Comparison of ENCODE assay signal across 25 mouse cellular contexts in the genomic region with DNA sequence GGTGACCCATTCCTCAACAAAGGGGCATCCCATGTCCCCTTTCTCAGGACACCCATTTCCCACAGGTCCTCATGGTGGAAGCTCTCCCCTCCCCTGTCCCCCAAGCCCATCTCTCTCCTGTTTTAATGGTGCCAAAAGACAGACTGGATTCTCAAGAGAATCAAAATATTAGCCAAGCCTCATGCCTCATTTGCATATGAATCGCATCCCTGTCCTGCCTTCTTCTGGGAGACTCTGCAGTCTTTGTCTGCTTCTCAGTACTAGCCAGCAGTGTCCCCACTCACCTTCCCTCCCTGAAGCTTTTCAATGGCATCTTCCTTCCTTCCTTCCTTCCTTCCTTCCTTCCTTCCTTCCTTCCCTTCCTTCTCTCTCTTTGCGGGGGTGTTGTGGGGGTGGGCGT. TPM values are rescaled to one million over a fixed set of nuclear protein-coding genes. Genes with fewer than 3 reads are reported as not detected.
DNase-seq lines count a peak whose midpoint lies in the region; ATAC-seq and TF ChIP-seq lines count a peak whose summit lies in the region.
"Had no signal": no experiment of that assay in that cellular context is flagged by ENCODE, and none has a peak within 500 bp of the region (broad histone marks: within the 10 kb centered on the region; RNA-seq: fewer than 3 reads in every experiment).

No protein-coding gene starts in this region.

- peaks cover 37% of the 10 kb centered on the region for H3K4me1 ChIP-seq in forebrain, embryonic 12.5 days
- H3K4me1 ChIP-seq in forebrain, embryonic 14.5 days (ENCODE audit: control insufficient read depth, insufficient read depth, low read length) = peaks cover 5% of the 10 kb centered on the region
- peaks cover 41% of the 10 kb centered on the region for H3K4me1 ChIP-seq in midbrain, embryonic 10.5 days
- H3K4me1 ChIP-seq in midbrain, embryonic 15.5 days = peaks cover 21% of the 10 kb centered on the region

- peaks cover 34% of the 10 kb centered on the region for H3K27me3 ChIP-seq in forebrain, embryonic 12.5 days
- H3K27me3 ChIP-seq in forebrain, embryonic 14.5 days (replicated peaks; ENCODE audit: control insufficient read depth, insufficient read depth, low read length) = peaks cover 16% of the 10 kb centered on the region
- peaks cover 41% of the 10 kb centered on the region for H3K27me3 ChIP-seq in midbrain, embryonic 10.5 days (ENCODE audit: low read depth, poor library complexity, severe bottlenecking)
- H3K27me3 ChIP-seq in midbrain, embryonic 15.5 days (replicated peaks) = no peaks in the 10 kb centered on the region; the same call in 1 of the 2 replicates

- no peak overlapping the region for H3K9ac ChIP-seq in forebrain, embryonic 12.5 days
- H3K9ac ChIP-seq in forebrain, embryonic 14.5 days (ENCODE audit: low read length) = no peak overlapping the region
- H3K9ac ChIP-seq in midbrain, embryonic 15.5 days = no peak overlapping the region
- H3K9ac ChIP-seq: embryonic facial prominence, embryonic 12.5 days; heart, embryonic 13.5 days; kidney, embryonic 15.5 days; limb, embryonic 12.5 days; liver, embryonic 15.5 days; lung, embryonic 14.5 days had no signal

- no peak for DNase-seq in forebrain, embryonic 14.5 days (ENCODE audit: low spot score)
- no peak for DNase-seq in midbrain, embryonic 10.5 days (ENCODE audit: low spot score)
- DNase-seq in brain, embryonic 14.5 days (ENCODE audit: low read depth) = peak; percentile 62
- no peak for DNase-seq in gastrocnemius, postnatal 36 days
- DNase-seq in layer of hippocampus, postnatal 25 days (ENCODE audit: extremely low spot score in 1 of 2, low spot score in 1 of 2) = no peak
- DNase-seq: adrenal gland, adult 2 months; adrenal gland, postnatal 36 days; cerebellum, adult 8-10 months; cerebellum, postnatal 25 days; heart, postnatal 10 days; kidney, adult 18-20 months; kidney, postnatal 25 days; lung, embryonic 14.5 days; thymus, adult 2 months; thymus, postnatal 36 days had no signal

- peak overlapping the region; percentile 59; the same call in 1 of the 2 replicates for H3K27ac ChIP-seq in forebrain, embryonic 12.5 days
- no peak overlapping the region for H3K27ac ChIP-seq in forebrain, embryonic 14.5 days (ENCODE audit: low read depth, low read length)
- peak overlapping the region; percentile 85 for H3K27ac ChIP-seq in midbrain, embryonic 10.5 days (replicated peaks)
- no peak overlapping the region for H3K27ac ChIP-seq in midbrain, embryonic 15.5 days
- H3K27ac ChIP-seq: embryonic facial prominence, embryonic 12.5 days; heart, embryonic 13.5 days; kidney, embryonic 15.5 days; left cerebral cortex, adult 2 months; limb, embryonic 12.5 days; liver, embryonic 15.5 days had no signal

- no peaks in the 10 kb centered on the region for H3K9me3 ChIP-seq in forebrain, embryonic 12.5 days
- H3K9me3 ChIP-seq in forebrain, embryonic 14.5 days (replicated peaks; ENCODE audit: control insufficient read depth, low read length) = no peaks in the 10 kb centered on the region
- no peaks in the 10 kb centered on the region for H3K9me3 ChIP-seq in midbrain, embryonic 10.5 days (replicated peaks)
- H3K9me3 ChIP-seq in midbrain, embryonic 15.5 days = no peaks in the 10 kb centered on the region
- H3K9me3 ChIP-seq: embryonic facial prominence, embryonic 12.5 days; heart, embryonic 13.5 days; kidney, embryonic 15.5 days; limb, embryonic 12.5 days; liver, embryonic 15.5 days had no signal

- no peak for TF ChIP-seq POLR2A in brain, embryonic 14.5 days (IDR thresholded peaks at IDR 0.05; ENCODE audit: borderline replicate concordance, extremely low read depth, insufficient read depth, insufficient read length, poor library complexity, severe bottlenecking)

- ATAC-seq in forebrain, embryonic 12.5 days (ENCODE audit: low FRiP score) = no peak
- no peak for ATAC-seq in forebrain, embryonic 14.5 days
- ATAC-seq in midbrain, embryonic 15.5 days (replicated peaks) = no peak
- ATAC-seq: activated CD4-positive, CD25-positive, alpha-beta regulatory T cell, adult 4 months had no signal

- no peak for TF ChIP-seq CTCF in brain, embryonic 14.5 days (IDR thresholded peaks at IDR 0.05; ENCODE audit: borderline replicate concordance, extremely low read depth, insufficient read depth, insufficient read length)

- no peaks in the 10 kb centered on the region for H3K36me3 ChIP-seq in forebrain, embryonic 12.5 days (replicated peaks)
- H3K36me3 ChIP-seq in forebrain, embryonic 14.5 days (ENCODE audit: control insufficient read depth, insufficient read depth, low read length) = no peaks in the 10 kb centered on the region
- H3K36me3 ChIP-seq in midbrain, embryonic 10.5 days = no peaks in the 10 kb centered on the region
- H3K36me3 ChIP-seq in midbrain, embryonic 15.5 days (replicated peaks) = no peaks in the 10 kb centered on the region
- H3K36me3 ChIP-seq: embryonic facial prominence, embryonic 12.5 days; heart, embryonic 13.5 days; kidney, embryonic 15.5 days; limb, embryonic 12.5 days; liver, embryonic 15.5 days had no signal

- intact Hi-C loops in gastrocnemius, postnatal 36 days (cut with DNase I) = no loop called here

- H3K4me2 ChIP-seq in forebrain, embryonic 12.5 days = peak overlapping the region; percentile 2; the same call in 1 of the 2 replicates
- H3K4me2 ChIP-seq in forebrain, embryonic 14.5 days (ENCODE audit: low read length) = no peak overlapping the region
- H3K4me2 ChIP-seq in midbrain, embryonic 15.5 days = no peak overlapping the region
- H3K4me2 ChIP-seq: embryonic facial prominence, embryonic 12.5 days; heart, embryonic 13.5 days; kidney, embryonic 15.5 days; limb, embryonic 12.5 days; liver, embryonic 15.5 days; lung, embryonic 14.5 days had no signal

- H3K4me3 ChIP-seq in forebrain, embryonic 12.5 days (replicated peaks) = no peak overlapping the region
- no peak overlapping the region for H3K4me3 ChIP-seq in forebrain, embryonic 14.5 days (ENCODE audit: low read depth, low read length)
- H3K4me3 ChIP-seq in midbrain, embryonic 10.5 days = 0 out of 2 replicates have a peak overlapping the region, but pooled peaks have one; percentile 3
- H3K4me3 ChIP-seq in midbrain, embryonic 15.5 days = no peak overlapping the region
- H3K4me3 ChIP-seq: embryonic facial prominence, embryonic 12.5 days; heart, embryonic 13.5 days; kidney, embryonic 15.5 days; left cerebral cortex, adult 2 months; limb, embryonic 12.5 days; liver, embryonic 15.5 days had no signal

- 11% methylated on average over 3 of the region's 3 CpGs for WGBS in forebrain, embryonic 12.5 days
- 10% methylated on average over 3 of the region's 3 CpGs for WGBS in forebrain, embryonic 14.5 days
- 12% methylated on average over 3 of the region's 3 CpGs for WGBS in midbrain, embryonic 10.5 days
- WGBS in midbrain, embryonic 15.5 days = 8% methylated on average over 3 of the region's 3 CpGs

RNA-seq across cellular contexts. Expression of a gene that starts 1.5 kb away (rescaled TPM):
- polyA plus RNA-seq in forebrain, embryonic 12.5 days (2016; fragmentation: Nextera tagmentation; extraction: Ambion mirVana) = 35.2 and 36.4 TPM in 2 replicates
- 88.7 and 113 TPM in 2 replicates for polyA plus RNA-seq in forebrain, embryonic 14.5 days (2014; fragmentation: Nextera tagmentation; extraction: Ambion mirVana)
- 26.8 and 34.6 TPM in 2 replicates for polyA plus RNA-seq in midbrain, embryonic 10.5 days (2016; fragmentation: Nextera tagmentation; extraction: Ambion mirVana)
- polyA plus RNA-seq in midbrain, embryonic 15.5 days (2015; fragmentation: Nextera tagmentation; extraction: Ambion mirVana) = 209 and 213 TPM in 2 replicates
- polyA plus RNA-seq in brain, embryonic 14.5 days (2012; rRNA removed) = 139 and 162 TPM in 2 replicates
- under 1 TPM in 1 of 2 experiments, not detected in 1; 0.13 TPM for total RNA-seq in gastrocnemius, postnatal 36 days (2021)
- 10 to 100 TPM; 52.6 to 54.3 TPM for total RNA-seq in layer of hippocampus, postnatal 25 days (2021)
- total RNA-seq: hematopoietic stem cell, adult 5-6 weeks had no signal

Comparison
In these comparisons a context has a peak if more than half of its experiments do, and no peak if none do; other contexts are left out.
1. H3K27ac ChIP-seq: peak in forebrain, embryonic 12.5 days (single experiment) and midbrain, embryonic 10.5 days (single experiment); none in forebrain, embryonic 14.5 days (single experiment) and midbrain, embryonic 15.5 days (single experiment).